Mouse (Mus musculus): ENCODE results near the gene Fgd3.

- no peak for TF ChIP-seq CTCF (IDR thresholded peaks at IDR 0.05)
- TF ChIP-seq EP300 (IDR thresholded peaks at IDR 0.05): no peak
Measured at GRCm38 (mm10) chr13:49306771-49307310, 13.3 kb downstream of the Fgd3 start.

Measured in lung, postnatal 0 days (tissue).